Mouse (Mus musculus) lung, adult 2 months (tissue): ENCODE measurements around the gene Gpr155.

Experiments
- CTCF ChIP-seq: fragments of 200-500 bp; IDR thresholded peaks from 2 replicates; pipeline ENCODE4 v1.5.1; 2011; ENCODE audit warnings: mild to moderate bottlenecking, low read length, control low read depth; ENCODE audit not compliant: insufficient read depth
- POLR2A ChIP-seq: fragments of 200-500 bp; IDR thresholded peaks from 2 replicates; pipeline ENCODE4 v1.6.1; 2011; ENCODE audit warnings: low read depth, mild to moderate bottlenecking, control low read depth, low read length, borderline replicate concordance; ENCODE audit errors: extremely low read depth

- TF ChIP-seq POLR2A (no peak), CTCF (no peak)
These were observed 91.3 kb downstream of the Gpr155 start for GRCm38 (mm10) chr2:73295023-73295422.
